Mouse (Mus musculus): Measurements from ENCODE around the gene Rad51b. TPM values are rescaled to one million over a fixed set of nuclear protein-coding genes. Genes with fewer than 3 reads are reported as not detected.

Gene Rad51b
- total and polyA plus RNA-seq, 3 experiments, result 6.5 to 8.6 (median 8.5) TPM

GRCm38 (mm10) chr12:79548607-79549330 lies 251.7 kb downstream of the Rad51b start:
- H3K36me3 ChIP-seq (replicated peaks in 1 of 2; ENCODE audit: control insufficient read depth in 1 of 2, insufficient read depth in 1 of 2, low read length in 1 of 2), result peaks cover 0 to 6% of the 10 kb centered on the region in 2 experiments
- no peak for DNase-seq (ENCODE audit: extremely low read depth)
- no peaks in the 10 kb centered on the region for H3K27me3 ChIP-seq (replicated peaks)
- H3K79me2 ChIP-seq (replicated peaks; ENCODE audit: control insufficient read depth, extremely low read depth, insufficient read depth, poor library complexity, severe bottlenecking), result no peaks in the 10 kb centered on the region
- no peaks in the 10 kb centered on the region for H3K9me3 ChIP-seq (replicated peaks; ENCODE audit: low read length)
- in situ Hi-C loops (cut with MboI; ENCODE audit: low pct_ligation_motif_present, low pct_unique_long_range_greater_than_20kb, low sequenced_read_pairs) (no loop called here), dilution Hi-C loops (cut with MboI; ENCODE audit: extremely low pct_ligation_motif_present, extremely low pct_unique_long_range_greater_than_20kb, low sequenced_read_pairs) (no loop called here)
- TF ChIP-seq ZC3H11A (IDR thresholded peaks at IDR 0.05; ENCODE audit: low read depth, low read length) (no peak), ZKSCAN1 (IDR thresholded peaks at IDR 0.05; ENCODE audit: borderline replicate concordance, low read depth, low read length) (no peak), PAX5 (IDR thresholded peaks at IDR 0.05; ENCODE audit: low read length) (no peak), KAT2A (IDR thresholded peaks at IDR 0.05; ENCODE audit: insufficient replicate concordance, low read length) (no peak), RAD21 (IDR thresholded peaks at IDR 0.05; ENCODE audit: low read depth, low read length) (no peak), IRF4 (IDR thresholded peaks at IDR 0.05; ENCODE audit: low read depth, low read length) (no peak)
- H3K4me1 ChIP-seq (ENCODE audit: control insufficient read depth in 1 of 2, insufficient read depth in 2 of 2), result peaks cover 2 to 7% of the 10 kb centered on the region in 2 experiments; a peak in 2 of 4 replicates
- H3K4me3 ChIP-seq (replicated peaks in 1 of 3; ENCODE audit: low read depth in 2 of 3, low read length in 2 of 3, poor library complexity in 1 of 3), result no peak overlapping the region
- H3K27ac ChIP-seq (ENCODE audit: insufficient read depth, low read depth), result no peak overlapping the region
- no peak overlapping the region for H3K4me2 ChIP-seq (ENCODE audit: insufficient read depth, low read depth, poor library complexity, severe bottlenecking)
- H3K9ac ChIP-seq (ENCODE audit: insufficient read depth, low read depth), result no peak overlapping the region

- TF ChIP-seq RCOR1 (conservative IDR thresholded peaks at IDR 0.05; ENCODE audit: low read depth, low read length), result no peak
- no peak for TF ChIP-seq POLR2AphosphoS2 (IDR thresholded peaks at IDR 0.05; ENCODE audit: low read depth, low read length)
- no peak for TF ChIP-seq POLR2A (IDR thresholded peaks at IDR 0.05; ENCODE audit: low read depth, low read length)
- no peak for TF ChIP-seq ZMIZ1 (IDR thresholded peaks at IDR 0.05; ENCODE audit: low read depth, low read length)
- TF ChIP-seq ELF1 (IDR thresholded peaks at IDR 0.05; ENCODE audit: low read depth, low read length), result no peak
- TF ChIP-seq TBP (conservative IDR thresholded peaks at IDR 0.05; ENCODE audit: low read depth, low read length), result no peak
- no peak overlapping the region for H3K4me2 ChIP-seq (ENCODE audit: insufficient read depth, low read depth, poor library complexity, severe bottlenecking)
- dilution Hi-C loops (cut with MboI; ENCODE audit: extremely low pct_ligation_motif_present, extremely low pct_unique_long_range_greater_than_20kb, low sequenced_read_pairs), result no loop called here
- no peaks in the 10 kb centered on the region for H3K9me3 ChIP-seq (replicated peaks; ENCODE audit: low read length)
- DNase-seq (ENCODE audit: extremely low read depth), result no peak
- no peak overlapping the region for H3K4me3 ChIP-seq (replicated peaks in 1 of 3; ENCODE audit: low read depth in 2 of 3, low read length in 2 of 3, poor library complexity in 1 of 3)
- peaks cover 0 to 6% of the 10 kb centered on the region in 2 experiments for H3K36me3 ChIP-seq (replicated peaks in 1 of 2; ENCODE audit: control insufficient read depth in 1 of 2, insufficient read depth in 1 of 2, low read length in 1 of 2)
- no peaks in the 10 kb centered on the region for H3K79me2 ChIP-seq (replicated peaks; ENCODE audit: control insufficient read depth, extremely low read depth, insufficient read depth, poor library complexity, severe bottlenecking)
- no peaks in the 10 kb centered on the region for H3K27me3 ChIP-seq (replicated peaks)
- H3K27ac ChIP-seq (ENCODE audit: insufficient read depth, low read depth), result no peak overlapping the region
- H3K9ac ChIP-seq (ENCODE audit: insufficient read depth, low read depth), result no peak overlapping the region
- in situ Hi-C loops (cut with MboI; ENCODE audit: low pct_ligation_motif_present, low pct_unique_long_range_greater_than_20kb, low sequenced_read_pairs), result no loop called here
- peaks cover 0 to under 1% of the 10 kb centered on the region in 2 experiments; a peak in 2 of 4 replicates for H3K4me1 ChIP-seq (ENCODE audit: control insufficient read depth in 1 of 2, insufficient read depth in 2 of 2)
Observed at GRCm38 (mm10) chr12:79550049-79550682, 253.1 kb downstream of the Rad51b start.
